Mouse (Mus musculus) heart, adult 2 months (tissue): Measurements from ENCODE around the gene Gm20517.

Experiments used
- CTCF ChIP-seq: fragments of 200-600 bp; IDR thresholded peaks from 2 replicates; pipeline ENCODE4 v1.8.1; 2022; ENCODE audit warnings: antibody characterized with exemption, mild to moderate bottlenecking, moderate library complexity
- EP300 ChIP-seq: fragments of 200-500 bp; IDR thresholded peaks from 2 replicates; pipeline ENCODE4 v1.6.1; 2011; ENCODE audit warnings: low read depth, low read length, control low read depth; ENCODE audit not compliant: insufficient read depth
- POLR2A ChIP-seq: fragments of 200-500 bp; IDR thresholded peaks from 2 replicates; pipeline ENCODE4 v1.6.1; 2011; ENCODE audit warnings: mild to moderate bottlenecking, low read depth, low read length, control low read depth; ENCODE audit not compliant: insufficient read depth

GRCm38 (mm10) chr17:47628851-47629676, 17.7 kb downstream of the Gm20517 start:
- TF ChIP-seq CTCF = no peak
- TF ChIP-seq EP300 = 0 out of 2 replicates have a peak, but pooled peaks have one; percentile 16
- TF ChIP-seq POLR2A = peak; percentile 24; the same call in 1 of the 2 replicates
